Mouse (Mus musculus) limb, embryonic 15.5 days (tissue): Measurements from ENCODE around the gene Tacc2. TPM values are rescaled to one million over a fixed set of nuclear protein-coding genes. Genes with fewer than 3 reads are reported as not detected.
"Not testable (repeated sequence)": the region's sequence is repeated elsewhere in the genome, so short reads cannot be mapped to it uniquely, and the experiment has no call there.

Source experiments
- ATAC-seq: fragments of 200-750 bp; cut with Nextera tagmentation; 2 replicates; pipeline ENCODE4 v1.8.0; 2017; ENCODE audit warnings: low read depth, moderate TSS enrichment; ENCODE audit not compliant: insufficient number of reproducible peaks, low FRiP score, low TSS enrichment
- H3K27ac ChIP-seq: fragments of 300-500 bp; sonication (generic); 2 replicates; pipeline ENCODE4 v1.5.1; 2015; ENCODE audit warnings: moderate library complexity, mild to moderate bottlenecking, inconsistent platforms
- H3K27me3 ChIP-seq: fragments of 300-500 bp; sonication (generic); 2 replicates; pipeline ENCODE4 v1.6.1; 2015; ENCODE audit warnings: inconsistent platforms
- H3K36me3 ChIP-seq: fragments of 300-500 bp; sonication (generic); 2 replicates; pipeline ENCODE4 v1.6.1; 2015; ENCODE audit warnings: inconsistent platforms
- H3K4me1 ChIP-seq: fragments of 300-500 bp; sonication (generic); 2 replicates; pipeline ENCODE4 v1.6.1; 2015; ENCODE audit warnings: inconsistent platforms
- H3K4me2 ChIP-seq: fragments of 300-500 bp; sonication (generic); 2 replicates; pipeline ENCODE4 v1.6.1; 2015; ENCODE audit warnings: mild to moderate bottlenecking, inconsistent platforms
- H3K4me3 ChIP-seq: fragments of 300-500 bp; sonication (generic); 2 replicates; pipeline ENCODE4 v1.5.1; 2015; ENCODE audit warnings: mild to moderate bottlenecking, inconsistent platforms
- H3K9ac ChIP-seq: fragments of 300-500 bp; sonication (generic); 2 replicates; pipeline ENCODE4 v1.6.1; 2015; ENCODE audit warnings: inconsistent platforms
- H3K9me3 ChIP-seq: fragments of 300-500 bp; sonication (generic); 2 replicates; pipeline ENCODE4 v1.6.1; 2016; ENCODE audit warnings: inconsistent platforms
- WGBS: fragments of 180-500 bp; shearing (Covaris S2); methylation state at CpG from one replicate; pipeline ENCODE4 v1.1.7; 2015; 5-methylcytosine and 5-hydroxymethylcytosine counted together
- polyA plus RNA-seq: library from polyadenylated mRNA; unstranded; fragments of >200 nt; fragmentation: Nextera tagmentation; extraction: Ambion mirVana; gene quantifications from 2 replicates; pipeline ENCODE4 v1.2.1, GENCODE M21; 2015

The Tacc2 gene
- polyA plus RNA-seq, 1 experiment from 2014 or later: 31.3 TPM

DNA sequence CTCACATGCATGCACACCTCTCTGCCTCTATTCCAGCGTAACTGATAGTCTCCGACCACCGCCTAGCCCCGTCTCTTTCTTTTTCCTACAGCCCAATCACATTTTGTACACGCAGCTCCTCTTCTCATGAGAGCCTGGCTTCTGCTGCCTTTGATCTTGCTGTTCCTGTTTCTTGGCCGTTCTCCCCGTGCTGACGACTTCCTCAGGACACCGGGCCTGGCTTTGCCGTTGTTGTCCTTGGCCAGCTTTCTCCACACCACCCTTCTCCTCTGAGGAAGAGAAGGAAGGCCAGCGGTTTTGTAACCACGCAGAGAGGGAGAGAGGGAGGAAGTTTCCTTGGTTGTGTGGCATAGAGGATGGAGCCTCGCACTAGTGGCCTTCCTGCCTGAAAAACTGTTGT, 80.5 kb downstream of the Tacc2 start:
- H3K9me3 ChIP-seq: no peaks in the 10 kb centered on the region
- no peaks in the 10 kb centered on the region for H3K27me3 ChIP-seq
- H3K4me1 ChIP-seq: peaks cover 27% of the 10 kb centered on the region
- no peak overlapping the region for H3K4me2 ChIP-seq
- H3K9ac ChIP-seq: no peak overlapping the region
- no peaks in the 10 kb centered on the region for H3K36me3 ChIP-seq
- 55% methylated on average over 13 of the region's 13 CpGs for WGBS
- no peak for ATAC-seq
- H3K27ac ChIP-seq: no peak overlapping the region
- H3K4me3 ChIP-seq: no peak overlapping the region

DNA sequence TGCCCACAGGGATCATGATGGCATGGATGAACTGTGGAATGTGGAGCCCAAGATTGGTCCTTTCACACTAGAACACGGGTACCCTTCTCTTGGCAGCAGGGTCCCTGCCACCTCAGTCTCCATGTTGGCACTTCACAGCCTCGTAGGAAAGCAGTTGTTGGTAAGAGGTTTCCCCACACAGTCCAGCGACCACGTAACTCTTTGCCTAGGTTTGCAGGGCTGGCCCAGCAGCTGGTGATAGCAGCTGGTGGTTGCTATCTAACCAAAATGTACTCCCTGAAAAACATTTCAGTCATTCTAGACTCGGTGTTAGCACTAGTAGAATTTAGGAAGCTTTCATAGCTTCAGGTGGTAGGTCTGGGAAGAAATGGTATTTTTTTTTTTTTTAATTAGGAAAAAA, 81.9 kb downstream of the Tacc2 start:
- no peak overlapping the region for H3K4me3 ChIP-seq
- H3K36me3 ChIP-seq: peaks cover 10% of the 10 kb centered on the region; the same call in 1 of the 2 replicates
- no peaks in the 10 kb centered on the region for H3K27me3 ChIP-seq
- H3K9me3 ChIP-seq: no peaks in the 10 kb centered on the region; the same call in 1 of the 2 replicates
- no peak overlapping the region for H3K9ac ChIP-seq
- H3K27ac ChIP-seq: no peak overlapping the region
- H3K4me2 ChIP-seq: no peak overlapping the region
- no peak for ATAC-seq
- WGBS: 84% methylated on average over 5 of the region's 5 CpGs
- peaks cover 19% of the 10 kb centered on the region for H3K4me1 ChIP-seq

DNA sequence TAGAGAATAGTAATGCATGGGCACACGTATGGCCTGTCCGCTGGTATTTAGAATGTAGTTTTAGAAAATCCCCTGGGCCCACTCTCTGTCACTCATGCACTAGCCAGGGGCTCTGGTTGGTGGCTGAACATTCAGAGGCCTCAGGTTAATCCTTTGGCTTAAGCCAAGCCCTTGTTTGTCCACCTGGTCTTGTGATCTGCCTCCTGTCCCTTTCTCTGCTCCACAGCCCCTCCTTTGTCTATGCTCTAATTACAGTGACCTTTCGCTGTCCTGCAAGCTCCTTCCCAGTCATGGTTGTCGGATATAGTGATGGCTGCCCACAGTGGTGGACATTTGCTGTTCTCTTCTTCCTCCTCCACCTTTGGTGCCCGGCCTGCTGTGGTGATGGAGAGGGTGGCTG, 85.0 kb downstream of the Tacc2 start:
- Histone ChIP-seq H3K27me3 (no peaks in the 10 kb centered on the region), H3K4me1 (peaks cover 7% of the 10 kb centered on the region; the same call in 1 of the 2 replicates), H3K4me3 (no peak overlapping the region), H3K9ac (no peak overlapping the region), H3K27ac (no peak overlapping the region), H3K36me3 (peaks cover 24% of the 10 kb centered on the region), H3K9me3 (no peaks in the 10 kb centered on the region; the same call in 1 of the 2 replicates), H3K4me2 (no peak overlapping the region)
- no peak for ATAC-seq
- 81% methylated on average over 5 of the region's 5 CpGs for WGBS

DNA sequence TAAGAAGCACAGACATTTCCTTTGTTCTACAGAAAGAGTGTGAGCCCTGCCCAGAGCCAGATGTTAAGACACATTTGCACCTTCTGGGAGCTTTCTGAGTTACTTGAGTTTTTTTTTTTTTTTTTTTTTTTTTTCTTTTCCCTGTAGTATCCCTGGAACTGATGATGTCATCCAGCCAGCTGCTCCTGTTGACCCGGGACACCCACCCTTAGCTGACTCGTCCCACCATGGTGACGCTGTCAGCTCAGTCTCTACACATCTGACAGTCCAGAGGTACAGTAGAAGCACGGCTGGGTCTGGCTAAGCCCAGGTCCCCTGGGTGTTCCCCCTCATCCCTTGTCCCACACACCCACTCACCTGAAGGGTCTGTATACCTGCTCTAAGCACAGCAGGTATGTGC, 85.6 kb downstream of the Tacc2 start:
- 0 out of 2 replicates have a peak, but pooled peaks cover under 1% of the 10 kb centered on the region for H3K4me1 ChIP-seq
- ATAC-seq: peak; percentile 65; the same call in 1 of the 2 replicates
- no peak overlapping the region for H3K27ac ChIP-seq
- 54% methylated on average over 4 of the region's 4 CpGs for WGBS
- no peak overlapping the region for H3K4me3 ChIP-seq
- no peaks in the 10 kb centered on the region for H3K27me3 ChIP-seq
- H3K9ac ChIP-seq: no peak overlapping the region
- peaks cover 24% of the 10 kb centered on the region for H3K36me3 ChIP-seq
- no peaks in the 10 kb centered on the region; the same call in 1 of the 2 replicates for H3K9me3 ChIP-seq
- no peak overlapping the region for H3K4me2 ChIP-seq

DNA sequence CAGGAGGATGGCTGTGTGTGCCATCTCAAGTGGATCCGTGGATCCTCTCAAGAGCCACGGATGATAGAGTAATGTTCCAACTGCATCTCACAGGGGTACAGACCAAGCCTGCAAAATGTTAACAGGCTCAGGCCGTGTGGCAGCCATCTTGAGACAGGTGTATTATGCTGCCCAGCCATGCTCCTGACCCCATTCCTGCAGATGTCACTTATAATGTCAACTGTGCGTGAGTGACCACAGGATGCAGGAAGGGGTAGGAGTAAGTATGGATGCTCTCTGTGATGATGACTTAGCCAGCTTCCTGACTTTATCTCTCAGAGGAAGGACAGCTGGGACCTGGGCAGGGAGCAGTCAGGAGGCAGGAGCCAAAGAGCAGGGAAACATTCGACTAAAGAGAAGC, 86.8 kb downstream of the Tacc2 start:
- Histone ChIP-seq H3K9me3 (no peaks in the 10 kb centered on the region; the same call in 1 of the 2 replicates), H3K36me3 (peaks cover 24% of the 10 kb centered on the region), H3K4me1 (peaks cover 5% of the 10 kb centered on the region), H3K27me3 (no peaks in the 10 kb centered on the region), H3K27ac (no peak overlapping the region), H3K9ac (no peak overlapping the region), H3K4me3 (no peak overlapping the region), H3K4me2 (no peak overlapping the region)
- 96% methylated on average over 5 of the region's 5 CpGs for WGBS
- no peak for ATAC-seq

DNA sequence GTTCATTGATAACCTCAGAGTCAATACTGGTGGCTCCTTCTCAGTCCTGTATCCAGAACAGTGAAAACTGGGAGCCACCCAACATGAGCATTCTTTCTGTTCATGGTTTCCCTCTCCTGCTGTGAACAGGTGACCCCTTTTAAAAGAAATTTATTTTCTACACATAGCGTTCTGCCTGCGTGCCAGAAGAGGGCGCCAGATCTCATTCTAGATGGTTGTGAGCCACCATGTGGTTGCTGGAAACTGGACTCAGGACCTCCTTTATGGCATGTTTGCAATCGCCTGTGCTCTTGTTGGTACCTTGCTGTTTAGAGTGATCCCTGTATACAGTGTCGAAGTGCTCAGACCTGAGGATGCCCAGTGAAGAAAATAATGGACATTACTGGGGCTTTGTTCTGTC, 87.4 kb downstream of the Tacc2 start:
- Histone ChIP-seq H3K27me3 (no peaks in the 10 kb centered on the region), H3K4me1 (peaks cover 11% of the 10 kb centered on the region), H3K9me3 (no peaks in the 10 kb centered on the region; the same call in 1 of the 2 replicates), H3K9ac (no peak overlapping the region), H3K4me2 (no peak overlapping the region), H3K36me3 (peaks cover 24% of the 10 kb centered on the region), H3K4me3 (no peak overlapping the region), H3K27ac (no peak overlapping the region)
- ATAC-seq: no peak
- WGBS: 87% methylated on average over 5 of the region's 5 CpGs

DNA sequence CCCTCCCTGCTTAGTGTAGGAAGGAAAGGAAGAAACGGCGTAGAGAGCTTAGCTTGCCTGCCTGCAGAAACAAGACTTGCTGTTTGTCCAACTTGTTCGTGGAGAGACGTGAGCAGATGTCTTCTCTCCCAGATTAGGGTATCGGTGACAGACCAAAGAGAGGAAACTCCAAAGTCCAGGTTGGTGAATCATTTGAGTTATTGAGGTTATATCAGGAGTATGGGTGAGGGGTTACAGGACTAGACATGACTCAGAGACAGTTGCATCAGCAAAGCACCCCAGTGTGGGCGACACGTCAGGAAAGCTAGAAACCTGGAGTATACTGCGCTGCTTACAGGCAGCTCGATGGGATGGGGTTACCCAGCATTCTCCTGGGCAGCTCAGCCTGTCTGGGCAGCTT, 88.1 kb downstream of the Tacc2 start:
- no peaks in the 10 kb centered on the region for H3K27me3 ChIP-seq
- peaks cover 17% of the 10 kb centered on the region for H3K4me1 ChIP-seq
- 94% methylated on average over 9 of the region's 9 CpGs for WGBS
- no peaks in the 10 kb centered on the region; the same call in 1 of the 2 replicates for H3K9me3 ChIP-seq
- H3K4me2 ChIP-seq: no peak overlapping the region
- no peak overlapping the region for H3K9ac ChIP-seq
- no peak overlapping the region for H3K4me3 ChIP-seq
- ATAC-seq: no peak
- no peak overlapping the region for H3K27ac ChIP-seq
- peaks cover 24% of the 10 kb centered on the region for H3K36me3 ChIP-seq

DNA sequence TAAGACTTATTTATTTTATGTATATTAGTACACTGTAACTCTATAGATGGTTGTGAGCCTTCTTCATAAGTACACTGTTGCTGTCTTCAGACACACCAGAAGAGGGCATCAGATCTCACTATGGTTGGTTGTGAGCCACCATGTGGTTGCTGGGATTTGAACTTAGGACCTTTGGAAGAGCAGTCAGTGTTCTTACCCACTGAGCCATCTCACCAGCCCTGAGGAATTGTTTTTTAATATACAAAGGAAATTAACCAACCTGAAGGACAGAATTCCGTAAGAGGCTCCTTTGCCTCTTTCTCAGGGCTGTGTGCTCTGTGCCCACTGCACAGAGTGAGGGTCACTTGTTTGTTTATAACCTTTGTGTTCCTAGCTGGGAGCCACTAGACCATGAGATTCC, 90.8 kb downstream of the Tacc2 start:
- H3K4me3 ChIP-seq, H3K9me3 ChIP-seq, H3K27ac ChIP-seq, H3K9ac ChIP-seq, ATAC-seq, H3K4me2 ChIP-seq, H3K27me3 ChIP-seq: not testable (repeated sequence)
- H3K36me3 ChIP-seq: peaks cover 24% of the 10 kb centered on the region
- WGBS: 93% methylated on average over 1 of the region's 1 CpGs
- H3K4me1 ChIP-seq: peaks cover 33% of the 10 kb centered on the region

DNA sequence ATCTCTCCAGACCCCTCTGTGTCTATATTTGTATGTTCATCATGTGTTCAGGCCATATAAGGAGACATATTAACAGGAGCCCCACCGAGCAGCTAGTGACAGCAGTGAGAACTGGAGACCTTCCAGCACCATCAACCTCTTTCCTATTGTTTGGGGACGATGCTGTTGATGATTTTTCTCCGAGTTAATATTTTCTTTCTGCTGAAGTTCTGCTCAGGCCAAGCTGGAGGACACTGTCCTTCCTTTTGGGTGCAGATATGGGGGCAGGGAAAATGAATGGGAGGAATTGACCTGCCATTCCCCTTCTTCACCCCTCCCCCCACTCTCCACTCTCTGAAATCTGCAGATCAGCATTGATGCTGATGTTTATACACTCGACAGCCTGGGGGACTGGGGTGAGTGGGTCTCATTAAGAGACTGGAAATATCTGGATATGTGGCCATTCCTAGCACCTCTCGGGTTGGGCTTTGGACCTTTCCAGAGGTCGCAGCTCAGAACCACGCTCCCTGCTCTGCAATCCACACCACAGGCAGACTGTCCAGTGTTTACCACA, 91.6 kb downstream of the Tacc2 start:
- no peak overlapping the region for H3K9ac ChIP-seq

DNA sequence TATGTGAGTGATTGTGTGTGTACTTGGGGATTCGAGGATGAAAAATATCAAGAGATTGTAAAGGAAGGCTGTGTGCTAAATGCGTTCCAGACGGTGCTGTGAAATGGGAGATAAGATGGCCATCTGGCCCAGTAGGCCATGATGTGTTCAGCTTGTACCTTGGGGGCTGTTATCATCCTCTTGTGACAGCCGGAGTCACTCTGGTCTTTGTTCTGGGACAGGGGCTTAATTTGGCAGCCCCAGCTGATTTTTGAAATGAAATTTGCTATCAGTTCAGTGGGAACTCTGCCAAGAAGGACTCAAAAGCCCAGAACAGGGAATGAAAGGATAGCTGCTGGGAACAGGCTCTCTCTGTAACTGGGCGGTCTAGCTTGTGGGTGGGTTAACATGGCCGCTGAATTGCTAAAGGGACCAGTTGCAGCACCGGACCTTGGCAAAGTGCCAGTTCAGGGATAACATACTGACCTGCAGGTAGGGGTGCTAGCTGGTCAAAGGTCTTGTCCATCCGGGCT, 92.2 kb downstream of the Tacc2 start:
- Histone ChIP-seq H3K4me2 (no peak overlapping the region), H3K4me1 (peaks cover 40% of the 10 kb centered on the region), H3K36me3 (peaks cover 11% of the 10 kb centered on the region), H3K9ac (no peak overlapping the region), H3K9me3 (no peaks in the 10 kb centered on the region), H3K4me3 (no peak overlapping the region), H3K27ac (peak overlapping the region; percentile 60), H3K27me3 (no peaks in the 10 kb centered on the region)
- WGBS: 35% methylated on average over 8 of the region's 8 CpGs
- ATAC-seq: no peak

More for the DNA sequence above, 91.6 kb downstream of the Tacc2 start:
- peaks cover 17% of the 10 kb centered on the region for H3K36me3 ChIP-seq
- no peaks in the 10 kb centered on the region for H3K27me3 ChIP-seq
- peaks cover 38% of the 10 kb centered on the region for H3K4me1 ChIP-seq
- no peak overlapping the region for H3K4me2 ChIP-seq
- ATAC-seq: no peak
- no peak overlapping the region for H3K4me3 ChIP-seq
- H3K9me3 ChIP-seq: no peaks in the 10 kb centered on the region
- peak overlapping the region; percentile 60 for H3K27ac ChIP-seq
- WGBS: 44% methylated on average over 7 of the region's 7 CpGs

DNA sequence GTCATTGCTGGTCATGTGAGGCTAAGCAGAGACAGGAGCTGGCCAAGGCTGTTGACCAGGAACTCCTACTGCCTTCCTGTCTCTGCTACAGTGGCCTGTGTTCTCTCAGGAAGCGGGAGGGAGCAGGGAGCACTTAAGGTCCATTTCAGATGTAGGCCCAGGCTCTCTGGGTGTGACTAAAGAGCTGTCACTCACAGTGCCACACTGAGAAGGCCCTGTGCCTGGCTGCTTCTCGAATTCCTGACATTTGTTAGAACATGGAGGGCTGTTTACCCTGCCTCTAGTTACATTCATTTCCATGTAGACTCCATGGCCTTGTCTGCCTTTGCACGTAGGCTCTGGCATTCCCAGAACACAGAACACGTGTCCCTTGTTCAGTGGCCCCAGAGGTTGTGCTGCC, 93.1 kb downstream of the Tacc2 start:
- Histone ChIP-seq H3K9ac (no peak overlapping the region), H3K27ac (peak overlapping the region; percentile 9), H3K4me2 (no peak overlapping the region), H3K4me3 (no peak overlapping the region), H3K4me1 (peaks cover 42% of the 10 kb centered on the region), H3K36me3 (peaks cover 7% of the 10 kb centered on the region), H3K9me3 (no peaks in the 10 kb centered on the region), H3K27me3 (no peaks in the 10 kb centered on the region)
- 62% methylated on average over 4 of the region's 4 CpGs for WGBS
- no peak for ATAC-seq

DNA sequence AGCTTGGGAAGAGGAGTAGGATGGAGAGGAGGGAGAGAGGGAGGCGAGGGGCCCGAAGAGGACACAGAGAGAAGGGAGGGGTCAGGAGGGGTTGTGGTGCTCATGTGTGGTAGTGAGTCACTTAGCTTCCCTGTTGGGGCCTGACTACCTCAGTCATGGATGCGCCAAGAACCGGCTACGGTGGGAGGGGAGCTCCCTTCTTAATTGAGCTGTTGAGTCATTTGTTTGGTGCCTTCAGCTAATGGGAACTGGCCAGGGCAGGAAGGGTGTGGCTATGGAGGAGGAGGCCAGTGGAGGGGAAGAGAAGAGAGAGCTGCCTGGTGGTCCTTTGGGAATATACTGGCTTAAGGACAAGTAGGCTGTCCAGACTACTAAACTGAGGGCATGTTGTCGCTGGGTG, 94.1 kb downstream of the Tacc2 start:
- no peak overlapping the region for H3K9ac ChIP-seq
- peaks cover 5% of the 10 kb centered on the region; the same call in 1 of the 2 replicates for H3K36me3 ChIP-seq
- H3K27ac ChIP-seq: no peak overlapping the region
- H3K4me2 ChIP-seq: no peak overlapping the region
- no peaks in the 10 kb centered on the region for H3K27me3 ChIP-seq
- peaks cover 42% of the 10 kb centered on the region for H3K4me1 ChIP-seq
- ATAC-seq: 0 out of 2 replicates have a peak, but pooled peaks have one; percentile 8
- WGBS: 56% methylated on average over 6 of the region's 6 CpGs
- no peak overlapping the region for H3K4me3 ChIP-seq
- no peaks in the 10 kb centered on the region for H3K9me3 ChIP-seq
